Mouse (Mus musculus): ENCODE results near the gene Ctnna2. TPM values are rescaled to one million over a fixed set of nuclear protein-coding genes. Genes with fewer than 3 reads are reported as not detected.

Gene Ctnna2
- total RNA-seq, 1 experiment from 2014 or later, result not detected

- ATAC-seq (replicated peaks in 1 of 2; ENCODE audit: insufficient read depth in 1 of 2, low FRiP score in 2 of 2, low TSS enrichment in 1 of 2, low read depth in 1 of 2, poor library complexity in 2 of 2, severe bottlenecking in 2 of 2), result no peak
These were observed 987.4 kb downstream of the Ctnna2 start for GRCm38 (mm10) chr6:76992128-76992527.

- no peak for ATAC-seq (replicated peaks in 1 of 2; ENCODE audit: insufficient read depth in 1 of 2, low FRiP score in 2 of 2, low TSS enrichment in 1 of 2, low read depth in 1 of 2, poor library complexity in 2 of 2, severe bottlenecking in 2 of 2)
These were observed 994.7 kb downstream of the Ctnna2 start for GRCm38 (mm10) chr6:76984773-76985172.

- ATAC-seq (replicated peaks in 1 of 2; ENCODE audit: insufficient read depth in 1 of 2, low FRiP score in 2 of 2, low TSS enrichment in 1 of 2, low read depth in 1 of 2, poor library complexity in 2 of 2, severe bottlenecking in 2 of 2), result no peak
These were observed 997.8 kb downstream of the Ctnna2 start for GRCm38 (mm10) chr6:76981651-76982050.

GRCm38 (mm10) chr6:76979247-76979850 lies 1000.1 kb downstream of the Ctnna2 start:
- ATAC-seq (replicated peaks in 1 of 2; ENCODE audit: insufficient read depth in 1 of 2, low FRiP score in 2 of 2, low TSS enrichment in 1 of 2, low read depth in 1 of 2, poor library complexity in 2 of 2, severe bottlenecking in 2 of 2), result no peak

GRCm38 (mm10) chr6:76977817-76978216 lies 1001.7 kb downstream of the Ctnna2 start:
- no peak for ATAC-seq (replicated peaks in 1 of 2; ENCODE audit: insufficient read depth in 1 of 2, low FRiP score in 2 of 2, low TSS enrichment in 1 of 2, low read depth in 1 of 2, poor library complexity in 2 of 2, severe bottlenecking in 2 of 2)

- no peak for ATAC-seq (replicated peaks in 1 of 2; ENCODE audit: insufficient read depth in 1 of 2, low FRiP score in 2 of 2, low TSS enrichment in 1 of 2, low read depth in 1 of 2, poor library complexity in 2 of 2, severe bottlenecking in 2 of 2)
These were observed 1005.2 kb downstream of the Ctnna2 start for GRCm38 (mm10) chr6:76974297-76974696.

- ATAC-seq (replicated peaks in 1 of 2; ENCODE audit: insufficient read depth in 1 of 2, low FRiP score in 2 of 2, low TSS enrichment in 1 of 2, low read depth in 1 of 2, poor library complexity in 2 of 2, severe bottlenecking in 2 of 2), result no peak
These were observed 1014.5 kb downstream of the Ctnna2 start for GRCm38 (mm10) chr6:76964998-76965432.

- ATAC-seq (replicated peaks in 1 of 2; ENCODE audit: insufficient read depth in 1 of 2, low FRiP score in 2 of 2, low TSS enrichment in 1 of 2, low read depth in 1 of 2, poor library complexity in 2 of 2, severe bottlenecking in 2 of 2), result no peak
These were observed 1071.4 kb downstream of the Ctnna2 start for GRCm38 (mm10) chr6:76908086-76908485.

- ATAC-seq (replicated peaks in 1 of 2; ENCODE audit: insufficient read depth in 1 of 2, low FRiP score in 2 of 2, low TSS enrichment in 1 of 2, low read depth in 1 of 2, poor library complexity in 2 of 2, severe bottlenecking in 2 of 2), result no peak
These were observed 1082.3 kb downstream of the Ctnna2 start for GRCm38 (mm10) chr6:76897156-76897555.

Data from hematopoietic stem cell, adult 5-6 weeks (primary cell).